Mouse (Mus musculus): ENCODE data around the gene Slc17a7. TPM values are rescaled to one million over a fixed set of nuclear protein-coding genes. Genes with fewer than 3 reads are reported as not detected.
"Not testable (repeated sequence)": the region's sequence is repeated elsewhere in the genome, so short reads cannot be mapped to it uniquely, and the experiment has no call there.

Gene Slc17a7
- polyA plus RNA-seq, 1 experiment, result 0.02 TPM

DNA sequence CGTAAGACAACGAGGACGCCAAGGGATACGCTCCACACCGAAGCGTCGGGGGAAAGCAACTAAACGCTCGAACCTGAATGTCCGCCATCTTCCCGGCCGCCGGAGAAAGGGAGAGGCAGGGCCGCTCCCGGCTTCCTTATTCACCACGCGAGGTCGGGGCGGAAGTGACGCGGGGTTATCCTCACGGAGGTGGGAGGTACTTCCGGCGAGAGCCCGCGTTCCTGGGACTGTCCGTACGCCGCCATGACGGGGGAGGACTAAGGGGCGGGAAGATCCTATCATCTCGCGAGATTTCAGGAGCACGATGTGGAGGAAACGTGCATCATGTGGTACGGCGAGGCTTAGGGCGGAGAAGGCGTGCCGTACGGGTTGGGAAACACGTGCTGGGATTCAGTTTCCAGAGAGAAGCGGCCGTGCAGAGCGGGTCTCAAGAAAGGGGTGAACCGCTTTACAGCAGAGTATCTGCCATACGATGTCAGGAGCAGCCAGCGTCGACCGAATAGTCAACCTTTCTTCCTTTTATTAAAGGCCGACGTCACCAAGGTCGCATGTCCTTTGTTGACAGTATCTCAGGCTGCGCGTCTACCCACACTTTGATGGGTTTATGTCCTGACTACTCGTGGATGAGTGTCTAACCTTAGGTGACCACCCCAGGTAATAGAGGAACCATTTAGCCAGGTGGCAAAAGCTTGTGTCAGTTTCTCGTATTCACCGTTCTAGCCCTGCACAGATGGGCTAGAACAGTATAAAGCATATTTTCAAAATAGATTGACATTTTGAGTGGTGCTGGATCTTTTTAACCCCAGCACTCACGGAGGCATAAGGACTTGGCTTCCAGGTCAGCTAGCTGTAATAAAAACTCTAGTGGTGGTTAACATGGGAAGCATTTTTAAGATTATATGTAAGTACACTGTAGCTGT lies 39.3 kb upstream of the Slc17a7 start, which contains the start of gene Rps11:
TSS of gene Rps11 (minus strand) at position 216 of the 920 bp plus-strand sequence.
- Histone ChIP-seq H3K27me3 (ENCODE audit: control insufficient read depth) (no peaks in the 10 kb centered on the region), H3K4me3 (replicated peaks) (peak within 1 kb of the TSS; percentile 78), H3K36me3 (ENCODE audit: control insufficient read depth) (peaks cover 72% of the 10 kb centered on the region), H3K4me1 (ENCODE audit: control insufficient read depth) (peaks cover 83% of the 10 kb centered on the region), H3K9me3 (ENCODE audit: control insufficient read depth, low read length) (no peaks in the 10 kb centered on the region)
- TF ChIP-seq TAL1 (IDR thresholded peaks at IDR 0.05; ENCODE audit: low read length) (no peak), GATA1 (IDR thresholded peaks at IDR 0.05; ENCODE audit: low read length) (no peak)

DNA sequence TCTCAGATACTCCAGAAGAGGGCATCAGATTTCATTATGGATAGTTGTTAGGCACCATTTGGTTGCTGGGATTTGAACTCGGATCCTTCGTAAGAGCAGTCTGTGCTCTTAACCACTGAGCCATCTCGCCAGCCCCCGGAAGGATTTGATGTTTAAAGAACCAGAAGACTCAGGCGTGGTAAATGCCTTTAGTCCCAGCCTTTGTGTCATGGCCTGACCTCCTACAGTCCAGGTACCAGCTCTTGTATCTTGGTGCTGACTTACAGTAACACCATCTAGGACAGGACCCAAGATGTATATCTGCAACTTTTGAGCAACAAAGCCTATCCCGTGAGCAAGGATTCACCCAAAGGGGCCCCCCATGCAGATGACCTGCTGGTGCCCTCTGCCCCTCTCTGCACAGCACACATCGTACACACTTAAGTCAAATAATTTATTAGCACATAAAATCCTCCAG lies 38.6 kb upstream of the Slc17a7 start:
- no peak for TF ChIP-seq TAL1 (IDR thresholded peaks at IDR 0.05; ENCODE audit: low read length)
- no peak for TF ChIP-seq GATA1 (IDR thresholded peaks at IDR 0.05; ENCODE audit: low read length)
- Histone ChIP-seq H3K4me1 (ENCODE audit: control insufficient read depth) (peaks cover 84% of the 10 kb centered on the region), H3K36me3 (ENCODE audit: control insufficient read depth) (peaks cover 65% of the 10 kb centered on the region), H3K27me3 (ENCODE audit: control insufficient read depth) (no peaks in the 10 kb centered on the region), H3K9me3 (ENCODE audit: control insufficient read depth, low read length) (no peaks in the 10 kb centered on the region), H3K4me3 (replicated peaks) (no peak overlapping the region)

DNA sequence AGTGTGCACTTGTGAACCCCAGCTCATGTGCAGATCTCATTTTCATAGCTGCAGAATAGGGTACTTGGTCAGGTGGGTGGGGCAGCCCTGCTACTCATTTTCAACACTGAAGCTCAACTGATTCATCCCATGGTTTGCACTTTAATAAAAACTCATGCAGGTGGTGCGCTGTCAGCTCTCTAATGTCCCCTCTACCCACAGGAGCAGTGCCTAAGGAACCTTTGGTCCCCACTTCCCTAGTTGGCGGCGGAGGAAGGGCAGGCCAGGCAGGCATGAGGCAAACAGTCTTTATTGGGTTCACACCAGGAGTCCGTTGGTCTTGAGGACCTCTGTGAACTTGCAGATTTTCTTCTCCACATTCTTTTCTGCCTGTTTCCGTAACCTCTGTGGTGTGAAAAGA lies 38.1 kb upstream of the Slc17a7 start:
- H3K4me3 ChIP-seq (replicated peaks); H3K27me3 ChIP-seq (ENCODE audit: control insufficient read depth); H3K9me3 ChIP-seq (ENCODE audit: control insufficient read depth, low read length): not testable (repeated sequence)
- Histone ChIP-seq H3K36me3 (ENCODE audit: control insufficient read depth) (peaks cover 60% of the 10 kb centered on the region), H3K4me1 (ENCODE audit: control insufficient read depth) (peaks cover 84% of the 10 kb centered on the region)

- no peaks in the 10 kb centered on the region for H3K9me3 ChIP-seq (ENCODE audit: control insufficient read depth, low read length)
- H3K4me3 ChIP-seq (replicated peaks), result peak overlapping the region; percentile 97
- peaks cover 53% of the 10 kb centered on the region for H3K36me3 ChIP-seq (ENCODE audit: control insufficient read depth)
- H3K27me3 ChIP-seq (ENCODE audit: control insufficient read depth), result no peaks in the 10 kb centered on the region
- TF ChIP-seq TAL1 (IDR thresholded peaks at IDR 0.05; ENCODE audit: low read length) (no peak), GATA1 (IDR thresholded peaks at IDR 0.05; ENCODE audit: low read length) (no peak)
- H3K4me1 ChIP-seq (ENCODE audit: control insufficient read depth), result peaks cover 80% of the 10 kb centered on the region
These were observed 37.5 kb upstream of the Slc17a7 start for GRCm38 (mm10) chr7:45126147-45126843.

- Histone ChIP-seq H3K4me1 (ENCODE audit: control insufficient read depth) (peaks cover 79% of the 10 kb centered on the region), H3K9me3 (ENCODE audit: control insufficient read depth, low read length) (no peaks in the 10 kb centered on the region), H3K27me3 (ENCODE audit: control insufficient read depth) (no peaks in the 10 kb centered on the region), H3K36me3 (ENCODE audit: control insufficient read depth) (peaks cover 50% of the 10 kb centered on the region), H3K4me3 (replicated peaks) (peak overlapping the region; percentile 97)
- TF ChIP-seq GATA1 (IDR thresholded peaks at IDR 0.05; ENCODE audit: low read length) (no peak), TAL1 (IDR thresholded peaks at IDR 0.05; ENCODE audit: low read length) (no peak)
These were observed 36.7 kb upstream of the Slc17a7 start for GRCm38 (mm10) chr7:45126844-45127699.

DNA sequence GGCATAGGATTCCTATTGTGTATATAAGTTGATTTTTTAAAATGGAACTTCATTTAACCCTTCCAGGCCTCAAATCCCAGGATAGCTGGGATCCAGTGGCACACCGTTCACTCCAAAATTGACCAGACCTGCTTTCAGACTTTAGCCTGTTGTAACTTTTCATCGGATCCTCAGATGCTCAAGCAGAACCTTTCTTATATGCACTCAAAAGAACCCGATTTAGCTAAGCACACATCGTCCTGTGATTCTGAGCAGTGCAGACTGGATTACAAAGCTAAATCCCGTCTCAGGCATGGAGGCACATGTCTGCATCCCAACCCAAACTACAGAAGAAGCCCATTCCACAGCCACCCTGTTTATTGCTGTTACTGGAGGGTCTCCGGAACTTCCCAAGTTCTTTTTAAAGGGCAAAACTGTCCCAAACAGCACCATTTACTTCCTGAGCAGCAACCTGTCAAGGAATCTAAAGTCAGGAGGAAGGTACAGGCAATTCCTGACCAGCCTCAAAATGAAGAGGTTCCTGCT lies 36.0 kb upstream of the Slc17a7 start:
- Histone ChIP-seq H3K4me3 (replicated peaks) (peak overlapping the region; percentile 97), H3K9me3 (ENCODE audit: control insufficient read depth, low read length) (no peaks in the 10 kb centered on the region), H3K36me3 (ENCODE audit: control insufficient read depth) (peaks cover 48% of the 10 kb centered on the region), H3K4me1 (ENCODE audit: control insufficient read depth) (peaks cover 78% of the 10 kb centered on the region), H3K27me3 (ENCODE audit: control insufficient read depth) (no peaks in the 10 kb centered on the region)
- TF ChIP-seq TAL1 (IDR thresholded peaks at IDR 0.05; ENCODE audit: low read length) (no peak), GATA1 (IDR thresholded peaks at IDR 0.05; ENCODE audit: low read length) (no peak)

- H3K9me3 ChIP-seq (ENCODE audit: control insufficient read depth, low read length), result no peaks in the 10 kb centered on the region; the same call in 1 of the 2 replicates
- peak within 1 kb of the TSS; percentile 97 for H3K4me3 ChIP-seq (replicated peaks)
- TF ChIP-seq TAL1 (IDR thresholded peaks at IDR 0.05; ENCODE audit: low read length), result no peak
- no peak for TF ChIP-seq GATA1 (IDR thresholded peaks at IDR 0.05; ENCODE audit: low read length)
- H3K4me1 ChIP-seq (ENCODE audit: control insufficient read depth), result peaks cover 70% of the 10 kb centered on the region
- peaks cover 49% of the 10 kb centered on the region for H3K36me3 ChIP-seq (ENCODE audit: control insufficient read depth)
- H3K27me3 ChIP-seq (ENCODE audit: control insufficient read depth), result no peaks in the 10 kb centered on the region
These were observed 35.0 kb upstream of the Slc17a7 start, which contains the start of gene Rpl13a for GRCm38 (mm10) chr7:45128624-45129246. Gene Rpl13a (minus strand): TSS chr7:45128761.

DNA sequence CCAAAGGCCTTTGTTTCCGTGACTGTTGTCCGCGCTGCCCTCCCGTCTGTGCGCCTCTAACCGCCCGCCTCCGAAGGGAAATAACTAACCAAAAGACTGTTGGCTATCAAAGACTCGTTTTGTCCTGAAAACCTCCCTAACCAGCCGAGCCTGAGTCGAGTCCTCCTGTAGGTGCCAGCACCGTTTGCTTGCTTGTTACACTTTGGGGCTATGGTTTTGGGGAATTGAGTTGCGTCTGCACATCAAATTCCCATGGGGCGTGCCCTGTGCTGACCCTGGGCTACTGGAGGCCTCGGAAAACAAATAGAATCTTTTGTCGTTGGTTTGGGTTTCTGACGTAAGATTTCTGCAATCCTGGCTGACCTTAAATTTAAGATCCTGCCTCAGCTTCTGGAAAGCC lies 34.4 kb upstream of the Slc17a7 start:
- TF ChIP-seq TAL1 (IDR thresholded peaks at IDR 0.05; ENCODE audit: low read length), result no peak
- TF ChIP-seq GATA1 (IDR thresholded peaks at IDR 0.05; ENCODE audit: low read length), result no peak
- Histone ChIP-seq H3K27me3 (ENCODE audit: control insufficient read depth) (no peaks in the 10 kb centered on the region), H3K36me3 (ENCODE audit: control insufficient read depth) (peaks cover 50% of the 10 kb centered on the region), H3K4me3 (replicated peaks) (peak overlapping the region; percentile 97), H3K4me1 (ENCODE audit: control insufficient read depth) (peaks cover 72% of the 10 kb centered on the region), H3K9me3 (ENCODE audit: control insufficient read depth, low read length) (no peaks in the 10 kb centered on the region; the same call in 1 of the 2 replicates)
